Mouse (Mus musculus) right cerebral cortex, postnatal 25 days (tissue): ENCODE data around the gene Galr3.
"Not testable (repeated sequence)": the region's sequence is repeated elsewhere in the genome, so short reads cannot be mapped to it uniquely, and the experiment has no call there.

Source experiments
- DNase-seq: peaks from one replicate; pipeline ENCODE4 v3.0.0; 2022

The Galr3 gene

GRCm38 (mm10) chr15:79027291-79028205, 14.1 kb upstream of the Galr3 start:
- DNase-seq: no peak

GRCm38 (mm10) chr15:79028237-79028738, 13.4 kb upstream of the Galr3 start, which contains the start of gene H1f0:
H1f0 (plus strand) TSS chr15:79028450.
- DNase-seq: peak; percentile 97

GRCm38 (mm10) chr15:79028823-79029484, 12.7 kb upstream of the Galr3 start:
- no peak for DNase-seq

- no peak for DNase-seq
Observed at GRCm38 (mm10) chr15:79029519-79030241, 12.0 kb upstream of the Galr3 start.

- DNase-seq: peak; percentile 89
Observed at GRCm38 (mm10) chr15:79030551-79031435, 10.9 kb upstream of the Galr3 start.

GRCm38 (mm10) chr15:79031908-79032307, 9.8 kb upstream of the Galr3 start:
- DNase-seq: not testable (repeated sequence)

- peak; percentile 49 for DNase-seq
Observed at GRCm38 (mm10) chr15:79037913-79038328, 3.8 kb upstream of the Galr3 start.

- no peak for DNase-seq
Observed at GRCm38 (mm10) chr15:79038331-79038730, 3.4 kb upstream of the Galr3 start.

GRCm38 (mm10) chr15:79038853-79039252, 2.8 kb upstream of the Galr3 start:
- peak; percentile 51 for DNase-seq

GRCm38 (mm10) chr15:79040501-79041416, 926 bp upstream of the Galr3 start:
- DNase-seq: no peak

GRCm38 (mm10) chr15:79042721-79043491, 1.2 kb downstream of the Galr3 start:
- DNase-seq: peak; percentile 66

GRCm38 (mm10) chr15:79044837-79045236, 3.2 kb downstream of the Galr3 start:
- no peak for DNase-seq

GRCm38 (mm10) chr15:79048186-79048585, 6.5 kb downstream of the Galr3 start:
- DNase-seq: no peak

- no peak for DNase-seq
Observed at GRCm38 (mm10) chr15:79050160-79050845, 8.6 kb downstream of the Galr3 start.

GRCm38 (mm10) chr15:79050964-79051363, 9.3 kb downstream of the Galr3 start:
- no peak for DNase-seq

- DNase-seq: no peak
Observed at GRCm38 (mm10) chr15:79051461-79052360, 10.0 kb downstream of the Galr3 start.

- DNase-seq: no peak
Observed at GRCm38 (mm10) chr15:79052366-79052765, 10.7 kb downstream of the Galr3 start.

GRCm38 (mm10) chr15:79056601-79057000, 14.9 kb downstream of the Galr3 start:
- no peak for DNase-seq
